Mouse (Mus musculus) testis, adult 2 months (tissue): ENCODE data around the gene Akt3.

Experiments used
- CTCF ChIP-seq: fragments of 200-500 bp; IDR thresholded peaks from 2 replicates; pipeline ENCODE4 v1.5.1; 2012; ENCODE audit warnings: low read depth, mild to moderate bottlenecking, inconsistent platforms, low read length, moderate library complexity; ENCODE audit not compliant: control insufficient read depth, insufficient read depth, insufficient replicate concordance
- POLR2A ChIP-seq: fragments of 200-500 bp; IDR thresholded peaks from 2 replicates; pipeline ENCODE4 v1.6.1; 2012; ENCODE audit warnings: low read depth, mild to moderate bottlenecking, inconsistent platforms, low read length, moderate library complexity; ENCODE audit not compliant: control insufficient read depth

DNA sequence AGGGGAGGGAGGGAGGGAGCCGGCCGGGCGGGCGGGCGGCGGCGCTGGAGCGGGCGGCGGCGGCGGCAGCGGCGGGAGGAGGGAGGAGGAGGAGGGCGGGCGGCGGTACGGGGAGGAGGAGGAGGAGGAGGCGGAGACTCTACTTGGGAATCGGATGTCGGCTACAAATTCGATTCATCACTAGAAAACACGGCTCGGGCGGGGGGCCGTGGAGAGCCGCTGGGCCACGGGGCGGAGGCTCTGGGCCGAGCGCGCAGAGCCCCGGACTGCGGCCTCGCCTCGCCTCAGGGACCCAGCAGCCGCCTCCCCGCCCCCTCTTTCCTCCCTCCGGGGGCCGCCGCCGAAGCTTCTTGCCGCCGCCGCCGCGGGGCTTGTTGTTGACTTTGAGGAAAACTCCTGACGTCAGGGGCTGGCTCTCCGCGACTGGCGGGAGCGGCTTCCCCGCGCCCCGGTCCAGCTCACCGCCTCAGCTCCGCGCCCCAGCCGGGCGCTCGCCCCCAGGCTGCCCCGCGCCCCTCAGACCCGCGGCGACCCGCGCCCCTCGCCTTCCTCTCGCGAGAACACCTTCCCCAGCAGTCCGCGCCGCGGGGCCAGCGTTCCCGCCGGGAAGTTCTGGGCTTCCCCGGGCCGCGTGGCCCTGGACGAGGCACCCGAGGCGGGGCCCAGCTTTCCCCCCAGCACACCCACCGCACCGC lies 487 bp upstream of the Akt3 start:
- TF ChIP-seq CTCF (no peak), POLR2A (peak; percentile 41; the same call in 1 of the 2 replicates)
